Mouse (Mus musculus) midbrain, embryonic 11.5 days (tissue): ENCODE measurements around the gene Gm7138. TPM values are rescaled to one million over a fixed set of nuclear protein-coding genes. Genes with fewer than 3 reads are reported as not detected.
"Not testable (repeated sequence)": the region's sequence is repeated elsewhere in the genome, so short reads cannot be mapped to it uniquely, and the experiment has no call there.

Source experiments
- ATAC-seq: fragments of 200-750 bp; cut with Nextera tagmentation; 2 replicates; pipeline ENCODE4 v1.8.0; 2017; ENCODE audit warnings: moderate TSS enrichment, moderate library complexity; ENCODE audit not compliant: low FRiP score
- DNase-seq: peaks from one replicate; pipeline ENCODE4 v3.0.0; 2015; ENCODE audit warnings: low spot score; ENCODE audit errors: missing footprints
- H3K27ac ChIP-seq: fragments of 300-500 bp; sonication (generic); 2 replicates; pipeline ENCODE4 v1.5.1; 2014; ENCODE audit warnings: low read depth, low read length
- H3K27me3 ChIP-seq: fragments of 300-500 bp; sonication (generic); 2 replicates; pipeline ENCODE4 v1.6.1; 2014; ENCODE audit warnings: mild to moderate bottlenecking, low read length, moderate library complexity, mixed read lengths; ENCODE audit not compliant: control insufficient read depth, insufficient read depth
- H3K36me3 ChIP-seq: fragments of 300-500 bp; sonication (generic); 2 replicates; pipeline ENCODE4 v1.6.1; 2014; ENCODE audit warnings: mild to moderate bottlenecking, low read length, moderate library complexity, mixed read lengths; ENCODE audit not compliant: control insufficient read depth, insufficient read depth
- H3K4me1 ChIP-seq: fragments of 300-500 bp; sonication (generic); 2 replicates; pipeline ENCODE4 v1.6.1; 2014; ENCODE audit warnings: low read length; ENCODE audit not compliant: control insufficient read depth, insufficient read depth
- H3K4me2 ChIP-seq: fragments of 300-500 bp; sonication (generic); 2 replicates; pipeline ENCODE4 v1.6.1; 2014; ENCODE audit warnings: mild to moderate bottlenecking, moderate library complexity
- H3K4me3 ChIP-seq: fragments of 300-500 bp; sonication (generic); 2 replicates; pipeline ENCODE4 v1.5.1; 2014; ENCODE audit warnings: low read depth, low read length
- H3K9ac ChIP-seq: fragments of 300-500 bp; sonication (generic); 2 replicates; pipeline ENCODE4 v1.6.1; 2014; ENCODE audit warnings: low read length
- H3K9me3 ChIP-seq: fragments of 300-500 bp; sonication (generic); 2 replicates; pipeline ENCODE4 v1.6.1; 2016; ENCODE audit warnings: low read length; ENCODE audit not compliant: control insufficient read depth
- WGBS: fragments of 180-500 bp; shearing (Covaris S2); extraction: QIAGEN DNeasy Blood & Tissue Kit; methylation state at CpG from one replicate; pipeline ENCODE4 v1.1.7; 2014; 5-methylcytosine and 5-hydroxymethylcytosine counted together
- polyA plus RNA-seq: library from polyadenylated mRNA; unstranded; fragments of >200 nt; fragmentation: Nextera tagmentation; extraction: Ambion mirVana; gene quantifications from 2 replicates; pipeline ENCODE4 v1.2.1, GENCODE M21; 2014

The Gm7138 gene
- polyA plus RNA-seq, 1 experiment from 2014 or later: not detected

- H3K4me1 ChIP-seq, H3K27ac ChIP-seq, H3K4me3 ChIP-seq, H3K9me3 ChIP-seq, DNase-seq, H3K36me3 ChIP-seq, ATAC-seq, H3K27me3 ChIP-seq, H3K4me2 ChIP-seq, H3K9ac ChIP-seq: not testable (repeated sequence)
- no CpG with 5 or more reads among the region's 1 CpGs for WGBS
Measured at GRCm38 (mm10) chr10:77759582-77759981, 17.2 kb downstream of the Gm7138 start, which contains the start of gene Gm3233. TSS of gene Gm3233 (minus strand) at chr10:77759682.

- Histone ChIP-seq H3K4me2 (no peak overlapping the region), H3K27ac (no peak overlapping the region), H3K9me3 (no peaks in the 10 kb centered on the region), H3K36me3 (no peaks in the 10 kb centered on the region), H3K27me3 (no peaks in the 10 kb centered on the region), H3K4me3 (no peak overlapping the region), H3K4me1 (no peaks in the 10 kb centered on the region), H3K9ac (no peak overlapping the region)
- DNase-seq (no peak), ATAC-seq (no peak)
Measured at GRCm38 (mm10) chr10:77753448-77753847, 23.3 kb downstream of the Gm7138 start.

GRCm38 (mm10) chr10:77752312-77752711 is 24.4 kb downstream of the Gm7138 start:
- H3K9ac ChIP-seq, H3K36me3 ChIP-seq, H3K4me3 ChIP-seq, H3K27ac ChIP-seq, H3K27me3 ChIP-seq, H3K4me1 ChIP-seq, DNase-seq, H3K9me3 ChIP-seq, H3K4me2 ChIP-seq, ATAC-seq: not testable (repeated sequence)
- 57% methylated on average over 3 of the region's 3 CpGs for WGBS

GRCm38 (mm10) chr10:77751254-77751653 is 25.5 kb downstream of the Gm7138 start, which contains the start of gene Gm9736:
TSS of gene Gm9736 (minus strand) at chr10:77751354.
- H3K36me3 ChIP-seq, H3K4me3 ChIP-seq, H3K27ac ChIP-seq, H3K27me3 ChIP-seq, H3K9me3 ChIP-seq, H3K4me2 ChIP-seq, ATAC-seq, H3K9ac ChIP-seq, DNase-seq, H3K4me1 ChIP-seq: not testable (repeated sequence)
- 70% methylated on average over 1 of the region's 1 CpGs for WGBS

- WGBS: 59% methylated on average over 1 of the region's 1 CpGs
- not testable (repeated sequence) for ATAC-seq, H3K4me1 ChIP-seq
Measured at GRCm38 (mm10) chr10:77750686-77751085, 26.1 kb downstream of the Gm7138 start.

GRCm38 (mm10) chr10:77741924-77742688 is 34.6 kb downstream of the Gm7138 start, which contains the start of gene Gm18596:
TSS of gene Gm18596 (minus strand) at chr10:77742638.
- 68% methylated on average over 4 of the region's 5 CpGs for WGBS
- H3K4me3 ChIP-seq, H3K36me3 ChIP-seq, ATAC-seq, H3K4me1 ChIP-seq, DNase-seq, H3K9ac ChIP-seq, H3K4me2 ChIP-seq, H3K27me3 ChIP-seq, H3K27ac ChIP-seq, H3K9me3 ChIP-seq: not testable (repeated sequence)

More at GRCm38 (mm10) chr10:77750686-77751085, 26.1 kb downstream of the Gm7138 start:
- H3K4me2 ChIP-seq, H3K9me3 ChIP-seq, H3K4me3 ChIP-seq, H3K36me3 ChIP-seq, H3K27me3 ChIP-seq, H3K9ac ChIP-seq, DNase-seq, H3K27ac ChIP-seq: not testable (repeated sequence)

GRCm38 (mm10) chr10:77738929-77739328 is 37.8 kb downstream of the Gm7138 start:
- Histone ChIP-seq H3K9me3 (no peaks in the 10 kb centered on the region), H3K4me3 (no peak overlapping the region), H3K9ac (no peak overlapping the region), H3K27me3 (no peaks in the 10 kb centered on the region), H3K36me3 (no peaks in the 10 kb centered on the region), H3K4me2 (no peak overlapping the region), H3K4me1 (0 out of 2 replicates have a peak, but pooled peaks cover 3% of the 10 kb centered on the region), H3K27ac (no peak overlapping the region)
- DNase-seq (no peak), ATAC-seq (no peak)
- 95% methylated on average over 4 of the region's 4 CpGs for WGBS

- ATAC-seq: no peak
- WGBS: 96% methylated on average over 1 of the region's 1 CpGs
Measured at GRCm38 (mm10) chr10:77735928-77736327, 40.8 kb downstream of the Gm7138 start.

GRCm38 (mm10) chr10:77729241-77729640 is 47.5 kb downstream of the Gm7138 start:
- Histone ChIP-seq H3K4me3 (no peak overlapping the region), H3K27me3 (no peaks in the 10 kb centered on the region), H3K4me2 (no peak overlapping the region), H3K9ac (no peak overlapping the region), H3K9me3 (no peaks in the 10 kb centered on the region), H3K27ac (no peak overlapping the region), H3K36me3 (no peaks in the 10 kb centered on the region), H3K4me1 (no peaks in the 10 kb centered on the region)
- DNase-seq (no peak), ATAC-seq (no peak)
- 52% methylated on average over 4 of the region's 4 CpGs for WGBS

More at GRCm38 (mm10) chr10:77735928-77736327, 40.8 kb downstream of the Gm7138 start:
- Histone ChIP-seq H3K27me3 (no peaks in the 10 kb centered on the region), H3K9me3 (no peaks in the 10 kb centered on the region), H3K4me1 (0 out of 2 replicates have a peak, but pooled peaks cover 3% of the 10 kb centered on the region), H3K27ac (no peak overlapping the region), H3K4me2 (no peak overlapping the region), H3K4me3 (no peak overlapping the region), H3K36me3 (no peaks in the 10 kb centered on the region), H3K9ac (no peak overlapping the region)
- no peak for DNase-seq
